In genomic region chr3:88081345-88082223, GRCm38 (mm10) we compare ENCODE assay signal across 8 mouse cellular contexts. TPM values are rescaled to one million over a fixed set of nuclear protein-coding genes. Genes with fewer than 3 reads are reported as not detected.
A peak's percentile ranks its signal among the peaks of the same experiment; 100 is the strongest.
DNase-seq lines count a peak whose midpoint lies in the region; ATAC-seq lines count a peak whose summit lies in the region.

Gene Iqgap3, plus strand, starts transcription at chr3:88081971.

- peak within 1 kb of the TSS; percentile 62 for H3K9ac ChIP-seq in midbrain, embryonic 11.5 days (ENCODE audit: low read length)

- H3K36me3 ChIP-seq in embryonic facial prominence, embryonic 10.5 days (replicated peaks): peaks cover 30% of the 10 kb centered on the region
- peaks cover 3% of the 10 kb centered on the region; the same call in 1 of the 2 replicates for H3K36me3 ChIP-seq in midbrain, embryonic 11.5 days (ENCODE audit: control insufficient read depth, insufficient read depth, low read length)

- H3K27me3 ChIP-seq in embryonic facial prominence, embryonic 10.5 days (replicated peaks; ENCODE audit: low read depth, poor library complexity, severe bottlenecking): no peaks in the 10 kb centered on the region
- no peaks in the 10 kb centered on the region for H3K27me3 ChIP-seq in midbrain, embryonic 11.5 days (ENCODE audit: control insufficient read depth, insufficient read depth, low read length)

- WGBS in embryonic facial prominence, embryonic 10.5 days: 19% methylated on average over 33 of the region's 33 CpGs
- 19% methylated on average over 33 of the region's 33 CpGs for WGBS in midbrain, embryonic 11.5 days

- peak; percentile 95 for DNase-seq in adrenal gland, postnatal 14 days
- DNase-seq in embryonic facial prominence, embryonic 10.5 days (ENCODE audit: low spot score): peak; percentile 89
- peak; percentile 82 for DNase-seq in kidney, adult 11 months
- DNase-seq in left cerebral cortex, postnatal 4 days: peak; percentile 93
- peak; percentile 98 for DNase-seq in midbrain, embryonic 11.5 days (ENCODE audit: low spot score, missing footprints)
- DNase-seq in right cerebral cortex, postnatal 4 days: peak; percentile 91
- DNase-seq in yolk sac, embryonic 10.5 days (ENCODE audit: low spot score): peak; percentile 89

- ATAC-seq in granulocyte monocyte progenitor cell, adult 5-6 weeks (replicated peaks; ENCODE audit: poor library complexity, severe bottlenecking): peak; percentile 93
- peak; percentile 93 for ATAC-seq in midbrain, embryonic 11.5 days (ENCODE audit: low FRiP score)

- H3K9me3 ChIP-seq in embryonic facial prominence, embryonic 10.5 days: no peaks in the 10 kb centered on the region
- H3K9me3 ChIP-seq in midbrain, embryonic 11.5 days (ENCODE audit: control insufficient read depth, low read length): no peaks in the 10 kb centered on the region

- peak within 1 kb of the TSS; percentile 82 for H3K27ac ChIP-seq in embryonic facial prominence, embryonic 10.5 days (replicated peaks)
- no peak within 1 kb of the TSS for H3K27ac ChIP-seq in midbrain, embryonic 11.5 days (ENCODE audit: low read depth, low read length)

- peak within 1 kb of the TSS; percentile 68 for H3K4me2 ChIP-seq in midbrain, embryonic 11.5 days

- peak within 1 kb of the TSS; percentile 81 for H3K4me3 ChIP-seq in embryonic facial prominence, embryonic 10.5 days
- H3K4me3 ChIP-seq in midbrain, embryonic 11.5 days (ENCODE audit: low read depth, low read length): peak within 1 kb of the TSS; percentile 61

- intact Hi-C loops in left cerebral cortex, postnatal 4 days (cut with DNase I): loop anchor here (5.0 to 10.0 kb wide), 2 partner anchors 53 to 109 kb away; partner anchors contain the start of gene Nes

- peaks cover 18% of the 10 kb centered on the region for H3K4me1 ChIP-seq in embryonic facial prominence, embryonic 10.5 days
- peaks cover 10% of the 10 kb centered on the region; the same call in 1 of the 2 replicates for H3K4me1 ChIP-seq in midbrain, embryonic 11.5 days (ENCODE audit: control insufficient read depth, insufficient read depth, low read length)

RNA-seq across cellular contexts. Expression of gene Iqgap3, which starts in this region (rescaled TPM):
- total RNA-seq in adrenal gland, postnatal 14 days (2021): 7.3 and 8.0 TPM in 2 replicates
- 27.3 and 28.2 TPM in 2 replicates for polyA plus RNA-seq in embryonic facial prominence, embryonic 10.5 days (2016; fragmentation: Nextera tagmentation; extraction: Ambion mirVana)
- 5.9 and 9.9 TPM in 2 replicates for total RNA-seq in granulocyte monocyte progenitor cell, adult 5-6 weeks (2014; fragmentation: Nextera tagmentation)
- 19.5 and 19.9 TPM in 2 replicates for total RNA-seq in granulocyte monocyte progenitor cell, adult 5-6 weeks (2017)
- total RNA-seq in left cerebral cortex, postnatal 4 days (2021): 1 to 10 TPM; 3.5 to 3.9 TPM
- 15.0 and 16.5 TPM in 2 replicates for polyA plus RNA-seq in midbrain, embryonic 11.5 days (2014; fragmentation: Nextera tagmentation; extraction: Ambion mirVana)
